Mouse (Mus musculus): ENCODE measurements around the gene Pir.

Pir gene

DNA sequence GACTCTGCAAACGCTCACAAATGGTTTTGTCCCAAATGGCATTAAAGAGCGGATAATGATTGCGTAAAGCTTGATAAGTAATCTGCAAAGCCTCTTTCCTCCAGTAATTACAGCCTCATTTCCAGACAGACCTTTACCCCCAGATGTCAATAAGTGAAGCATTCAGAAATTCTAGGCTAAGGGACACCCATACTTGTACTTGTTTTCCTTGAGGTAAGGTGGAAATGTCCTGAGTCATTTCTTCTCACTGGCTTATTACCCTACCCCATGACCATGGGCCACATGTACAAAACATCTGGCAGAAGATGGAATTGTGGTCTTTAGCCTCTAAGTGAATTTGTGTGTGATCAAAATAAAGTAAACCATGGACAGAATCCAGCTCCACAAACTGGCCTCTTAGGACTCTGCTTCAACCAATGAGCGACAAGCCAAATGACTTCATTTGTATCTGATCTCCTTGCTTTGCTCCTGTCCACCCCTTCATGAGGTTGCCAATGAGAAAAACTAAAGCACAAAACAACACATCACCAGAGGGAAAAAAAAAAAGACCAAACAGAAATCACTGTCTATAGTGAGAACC is 76.3 kb downstream of the Pir start:
- no peak for DNase-seq

GRCm38 (mm10) chrX:164348937-164349336 is 79.8 kb downstream of the Pir start:
- DNase-seq = no peak

- no peak for DNase-seq
Observed at GRCm38 (mm10) chrX:164365153-164365865, 96.1 kb downstream of the Pir start.

GRCm38 (mm10) chrX:164370576-164370975 is 101.4 kb downstream of the Pir start:
- DNase-seq = no peak

GRCm38 (mm10) chrX:164373081-164373480 is 103.9 kb downstream of the Pir start, which contains the start of gene Vegfd:
Gene Vegfd, plus strand, starts transcription at chrX:164373378.
- DNase-seq = no peak

DNA sequence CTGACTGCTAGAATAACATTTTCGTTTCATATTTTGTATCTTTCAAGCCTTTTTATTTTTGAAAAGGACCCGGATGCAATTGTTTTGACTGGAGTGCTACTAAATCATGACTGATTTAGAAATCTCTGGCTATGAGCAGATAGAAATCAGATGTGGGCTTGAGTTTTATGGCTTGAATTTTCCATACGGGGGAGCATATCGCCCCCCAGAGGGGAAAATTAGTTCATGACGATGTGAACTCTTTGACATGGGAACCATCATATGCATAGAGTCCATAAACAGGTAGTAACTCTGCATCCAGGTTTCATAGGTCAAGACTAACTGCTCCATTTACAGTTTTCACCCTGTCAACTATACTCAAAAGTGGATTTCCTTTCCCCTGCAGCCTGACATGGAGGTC is 105.4 kb downstream of the Pir start:
- DNase-seq = no peak

- no peak for DNase-seq
Observed at GRCm38 (mm10) chrX:164379721-164380120, 110.5 kb downstream of the Pir start.

- DNase-seq = peak; percentile 38
Observed at GRCm38 (mm10) chrX:164381618-164382408, 112.6 kb downstream of the Pir start.

GRCm38 (mm10) chrX:164394091-164394490 is 124.9 kb downstream of the Pir start:
- DNase-seq = no peak

GRCm38 (mm10) chrX:164398456-164398855 is 129.3 kb downstream of the Pir start:
- no peak for DNase-seq

DNA sequence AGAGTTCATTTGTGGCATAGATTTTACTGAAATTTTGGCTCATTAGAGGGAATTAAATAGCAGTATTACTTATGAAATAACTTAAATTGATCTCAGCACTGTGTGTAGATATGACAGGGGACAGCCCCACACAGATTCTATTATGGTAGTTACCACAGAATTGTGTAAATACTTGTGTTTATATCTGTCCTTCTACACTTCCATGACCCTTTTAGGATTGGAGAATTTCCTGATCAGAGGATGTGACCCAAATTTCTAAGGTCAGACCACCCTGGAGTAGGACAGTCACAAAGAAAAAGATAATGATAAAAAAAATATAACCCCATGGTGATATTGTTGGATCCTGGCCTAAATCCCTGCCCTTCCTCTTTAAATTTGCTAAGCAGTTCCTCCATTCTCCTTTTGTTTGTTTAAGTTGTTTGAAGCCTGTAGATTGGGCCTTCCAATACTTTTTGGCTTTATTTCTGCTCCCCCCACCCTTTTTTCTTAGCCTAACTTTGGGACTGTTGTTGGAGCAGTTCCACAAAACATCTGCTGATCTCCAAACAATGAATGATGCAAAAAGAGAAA is 136.0 kb downstream of the Pir start:
- no peak for DNase-seq

- DNase-seq = no peak
Observed at GRCm38 (mm10) chrX:164406133-164407022, 137.2 kb downstream of the Pir start.

DNA sequence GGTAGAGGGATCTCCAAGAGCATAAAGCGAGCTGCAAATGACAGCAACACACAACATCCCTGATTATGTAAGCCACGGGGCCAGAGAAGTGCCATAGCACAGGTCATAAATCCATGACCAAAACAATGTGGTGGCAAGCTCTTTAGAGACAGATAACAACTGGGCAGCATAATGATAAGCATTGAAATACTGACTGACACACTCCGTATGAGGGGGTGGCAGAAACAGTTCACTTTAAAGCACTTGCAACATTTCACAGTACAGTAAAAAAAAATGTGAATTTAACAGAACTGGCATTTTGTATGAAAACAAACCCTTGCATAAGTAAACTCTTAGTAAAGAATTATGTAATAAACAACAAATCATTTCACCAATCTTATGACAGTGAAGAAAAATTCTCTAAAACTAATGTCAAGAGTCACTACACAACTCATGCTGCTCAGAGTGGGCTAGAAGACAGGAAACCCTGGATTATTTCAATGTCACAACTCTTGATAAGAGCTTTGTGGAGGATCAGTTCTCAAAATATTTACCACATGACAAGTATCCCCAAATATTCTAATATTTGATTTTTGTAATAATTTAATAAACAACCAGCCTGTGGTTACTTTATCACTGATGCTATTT is 139.2 kb downstream of the Pir start:
- no peak for DNase-seq

DNA sequence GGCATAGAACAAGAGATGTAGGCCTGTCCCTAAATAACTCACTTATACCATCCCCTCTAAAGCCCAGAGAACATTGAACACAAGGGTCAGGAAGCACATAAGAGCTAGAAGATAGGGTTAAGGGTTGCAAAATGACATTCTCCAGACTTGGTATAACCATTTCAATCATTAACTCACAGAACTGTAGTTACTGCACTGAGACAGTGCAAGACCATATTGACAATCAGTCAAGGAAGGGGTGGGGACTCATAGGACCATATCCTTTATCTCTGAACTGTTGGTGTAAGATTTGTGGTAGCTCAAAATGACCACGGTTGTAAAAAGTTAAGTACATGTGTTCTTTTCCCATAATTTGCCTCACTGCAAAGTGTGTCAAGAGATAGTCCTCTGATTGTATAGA is 141.4 kb downstream of the Pir start:
- no peak for DNase-seq

GRCm38 (mm10) chrX:164416803-164417202 is 147.6 kb downstream of the Pir start:
- no peak for DNase-seq

- DNase-seq = no peak
Observed at GRCm38 (mm10) chrX:164418008-164418407, 148.8 kb downstream of the Pir start.

DNA sequence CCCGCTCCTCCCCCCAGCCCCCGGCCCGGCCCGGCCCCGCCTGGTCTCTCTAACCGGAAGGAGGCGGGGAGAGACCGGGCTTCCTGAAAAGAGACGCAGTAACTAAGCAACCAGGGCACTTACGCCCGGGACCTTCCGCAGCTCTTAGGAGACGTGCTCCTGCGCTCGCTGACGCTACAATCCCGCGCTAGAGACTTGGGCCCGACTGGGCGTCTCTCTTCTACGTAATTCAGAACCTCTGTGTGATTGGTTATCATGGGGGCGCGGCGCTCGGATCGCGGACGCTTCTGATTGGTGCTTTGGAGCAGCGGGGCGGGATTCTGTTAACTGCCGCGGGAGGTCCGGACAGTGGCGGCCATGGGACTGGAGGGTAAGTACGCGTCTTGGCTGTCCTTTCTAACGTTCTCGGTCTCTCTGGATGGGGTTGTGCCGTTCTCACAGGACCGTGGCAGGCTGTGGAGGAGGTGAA is 150.3 kb downstream of the Pir start, which contains the start of gene Piga:
Gene Piga (plus strand): TSS at position 317 of the 469 bp plus-strand sequence.
- DNase-seq = peak; percentile 97

- no peak for DNase-seq
Observed at GRCm38 (mm10) chrX:164419955-164420354, 150.8 kb downstream of the Pir start.

DNA sequence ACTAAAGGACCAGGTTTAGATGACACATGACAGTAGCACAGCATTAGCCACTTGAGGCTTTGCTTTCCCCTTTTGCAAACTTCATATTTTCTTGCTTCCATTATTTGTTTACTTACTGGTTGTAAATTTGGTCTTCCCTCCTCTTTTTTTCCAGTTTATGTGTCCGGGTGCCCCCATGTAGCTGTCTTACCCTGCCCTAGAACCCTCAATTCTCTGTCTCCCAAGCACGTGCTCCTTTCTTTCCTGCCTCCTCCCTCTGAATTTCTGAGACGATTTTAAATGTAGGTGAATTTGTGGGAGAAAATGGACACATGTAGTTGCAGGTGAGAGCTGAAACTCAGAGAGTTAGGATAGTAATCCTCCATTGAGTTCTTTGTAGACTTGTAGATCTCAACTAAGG is 151.3 kb downstream of the Pir start:
- DNase-seq = no peak
